Mouse (Mus musculus) c-Kit-positive CD71-negative TER-119-negative erythroid progenitor cells, embryonic 14.5 days (primary cell): ENCODE results near the gene Tm6sf1.

Experiments used
- DNase-seq: peaks from one replicate; pipeline ENCODE4 v3.0.0-alpha.2; 2013; ENCODE audit warnings: low read depth

The Tm6sf1 gene

DNA sequence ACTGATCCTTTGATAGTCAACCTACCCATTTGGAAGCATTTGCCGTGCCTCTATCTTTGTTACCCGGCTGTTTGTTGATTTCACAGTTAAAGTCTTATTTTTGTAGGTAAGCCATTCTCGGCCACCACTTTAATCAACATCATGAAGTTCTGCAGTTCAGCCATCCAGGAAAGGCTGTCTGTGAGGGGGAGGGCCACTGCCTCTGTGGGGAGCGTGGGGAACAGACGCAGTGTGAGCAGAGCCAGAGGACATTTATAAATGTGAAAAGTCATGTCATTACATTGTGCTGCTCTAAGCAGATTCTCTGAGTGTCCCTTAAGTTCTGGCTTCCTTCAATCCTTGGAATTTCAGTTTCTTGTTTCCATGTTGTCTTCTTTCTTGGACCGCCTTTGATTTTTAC, 8.6 kb upstream of the Tm6sf1 start:
- no peak for DNase-seq

DNA sequence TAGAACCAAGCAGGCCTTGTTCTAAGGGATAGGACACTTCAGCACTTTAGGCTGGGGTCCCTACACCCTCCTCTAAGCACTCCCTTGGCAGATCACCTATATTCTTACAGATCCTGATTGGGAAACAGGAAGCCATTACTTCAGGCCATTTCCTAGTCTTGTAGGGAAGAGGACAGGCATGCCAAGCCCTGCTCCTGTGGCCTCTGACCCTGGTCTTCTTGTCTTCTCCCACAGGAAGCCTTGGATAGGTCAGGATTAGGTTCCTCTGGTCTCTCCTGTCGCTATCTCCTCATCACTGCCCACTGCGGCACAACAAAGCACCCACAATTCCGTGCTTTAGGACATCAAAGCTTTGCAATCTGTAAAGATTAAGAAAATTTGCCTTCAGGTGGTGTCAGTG, 7.1 kb upstream of the Tm6sf1 start:
- no peak for DNase-seq

DNA sequence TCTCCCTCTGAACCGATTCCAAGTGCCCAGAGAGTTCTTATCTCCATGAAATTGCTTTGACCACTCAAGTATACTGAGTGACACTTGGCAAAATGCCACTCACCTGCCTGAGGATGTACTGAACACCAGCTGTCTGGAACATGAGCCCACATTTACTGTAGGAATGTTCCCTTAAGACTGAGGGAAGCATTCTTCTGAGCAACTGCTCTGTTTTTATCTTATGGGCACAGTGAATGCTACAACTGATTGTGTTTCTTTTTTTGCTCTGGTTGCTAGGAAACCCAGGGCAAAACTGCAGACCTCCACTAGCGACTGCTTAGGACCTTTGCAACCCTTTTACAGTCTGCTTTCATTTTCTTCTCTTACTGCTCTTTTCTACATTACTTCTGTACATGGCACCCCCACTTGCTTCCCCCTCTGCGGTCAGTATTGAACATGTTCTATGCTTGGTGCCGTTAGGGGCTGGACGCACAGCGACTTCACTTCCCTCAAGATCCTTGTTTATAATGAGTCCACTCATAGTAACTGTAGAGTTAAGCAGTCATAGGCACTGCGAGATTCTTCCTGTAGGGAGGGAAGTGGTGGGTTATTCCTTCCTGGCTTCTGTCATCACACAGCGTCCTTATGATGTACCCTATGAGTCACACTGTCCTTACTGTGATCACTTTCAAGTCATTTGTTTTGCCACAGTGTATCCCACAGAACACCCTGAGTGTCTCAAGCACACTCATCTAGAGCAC, 4.1 kb upstream of the Tm6sf1 start:
- no peak for DNase-seq

DNA sequence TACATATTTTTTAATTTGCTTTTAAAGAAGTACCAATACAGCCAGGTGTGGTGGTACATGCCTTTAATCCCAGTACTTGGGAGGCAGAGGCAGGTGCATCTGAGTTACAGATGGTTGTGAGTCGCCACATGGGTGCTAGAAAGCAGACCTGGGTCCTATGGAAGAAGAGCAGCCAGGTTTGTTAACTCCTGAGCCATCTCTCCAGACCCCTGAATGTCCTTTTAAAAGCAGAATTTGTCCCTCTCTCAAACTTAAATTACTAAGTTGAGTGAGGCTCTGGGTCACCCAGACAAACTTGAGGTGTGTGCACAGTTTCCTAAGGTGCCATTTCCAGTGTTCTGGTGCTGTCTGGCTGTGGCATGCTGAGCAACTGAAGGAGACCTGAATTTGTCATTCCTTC, 3.1 kb upstream of the Tm6sf1 start, which contains the start of gene Gm10160:
Gene Gm10160 (minus strand): TSS at position 101 of the 400 bp plus-strand sequence.
- DNase-seq = no peak

DNA sequence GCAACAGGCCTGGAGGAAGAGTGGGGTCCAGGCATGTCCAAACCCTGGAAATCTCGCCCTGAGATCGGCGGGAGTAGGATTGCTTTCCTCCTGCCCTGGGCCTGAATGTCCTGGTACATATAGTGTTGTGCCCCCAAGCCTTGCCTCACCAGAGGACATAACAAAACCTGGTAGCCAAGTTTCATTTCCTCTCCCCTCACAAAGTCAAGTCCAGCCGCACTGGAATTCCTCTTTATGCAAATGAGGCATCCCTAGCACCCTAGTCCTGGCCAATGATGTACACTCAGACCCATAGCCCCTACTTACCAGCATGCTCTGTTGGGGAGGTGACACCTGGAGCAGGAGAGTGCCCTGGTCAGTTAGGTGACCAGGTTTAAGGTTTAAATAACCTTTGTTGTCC, 2.6 kb upstream of the Tm6sf1 start:
- DNase-seq = no peak

DNA sequence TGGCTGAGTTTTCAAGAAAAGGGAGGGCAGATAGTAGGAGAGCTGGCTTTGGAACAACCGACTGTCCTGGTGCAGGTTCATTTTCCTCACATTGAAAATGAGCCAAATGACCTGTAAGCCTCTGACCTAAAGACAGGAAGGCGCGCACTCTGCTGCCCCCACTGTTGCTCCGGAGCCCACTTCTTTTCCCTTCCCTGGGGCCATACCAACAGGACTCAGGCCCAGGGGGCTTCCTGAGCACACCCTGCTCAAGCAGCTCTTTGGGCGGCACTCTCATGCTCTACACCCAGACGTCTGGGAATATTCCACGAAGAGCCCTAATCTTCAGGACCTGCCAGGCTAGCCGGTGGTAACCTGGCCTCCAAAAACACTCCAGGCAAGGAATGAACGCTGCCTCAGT, 565 bp upstream of the Tm6sf1 start:
- no peak for DNase-seq

DNA sequence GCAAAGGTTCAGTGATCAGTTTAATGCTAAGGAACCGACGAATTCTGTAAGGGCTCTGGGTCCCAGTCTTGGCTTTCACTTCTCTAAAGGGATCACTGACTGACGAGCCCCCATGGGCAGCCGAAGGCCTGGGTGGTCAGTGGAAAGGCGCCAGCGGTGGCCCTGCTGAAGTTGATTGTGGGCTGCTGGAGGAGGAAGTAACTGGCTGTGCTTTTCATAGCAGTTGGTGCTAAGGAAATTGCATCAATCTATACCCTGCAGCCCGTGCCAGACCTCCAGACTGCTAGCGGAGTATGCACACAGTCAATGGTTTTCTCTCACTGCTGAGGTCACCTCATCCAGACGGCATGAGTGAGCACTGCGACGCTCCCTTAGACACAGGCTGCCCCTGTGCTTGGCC, 1.3 kb downstream of the Tm6sf1 start:
- peak; percentile 43 for DNase-seq

DNA sequence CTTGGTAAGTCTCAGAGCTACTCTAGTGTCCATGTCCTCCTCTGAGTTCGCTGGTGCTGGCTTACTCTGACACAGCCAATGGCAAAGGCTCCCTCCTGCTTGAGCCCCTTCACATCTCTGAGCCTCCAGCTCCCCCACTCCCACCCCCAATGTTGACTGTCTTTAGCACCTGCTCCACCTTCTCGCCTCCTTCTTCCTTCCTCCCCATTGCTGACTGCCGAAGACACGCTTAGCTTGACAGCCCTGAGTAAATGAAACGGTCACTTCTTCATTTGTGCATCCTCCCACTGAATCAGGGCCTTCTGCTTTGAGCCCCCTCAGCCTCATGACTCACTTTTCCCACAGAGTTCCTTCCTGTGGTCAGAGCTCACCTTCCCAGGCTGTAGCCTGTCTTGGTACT, 2.2 kb downstream of the Tm6sf1 start:
- DNase-seq = peak; percentile 38

DNA sequence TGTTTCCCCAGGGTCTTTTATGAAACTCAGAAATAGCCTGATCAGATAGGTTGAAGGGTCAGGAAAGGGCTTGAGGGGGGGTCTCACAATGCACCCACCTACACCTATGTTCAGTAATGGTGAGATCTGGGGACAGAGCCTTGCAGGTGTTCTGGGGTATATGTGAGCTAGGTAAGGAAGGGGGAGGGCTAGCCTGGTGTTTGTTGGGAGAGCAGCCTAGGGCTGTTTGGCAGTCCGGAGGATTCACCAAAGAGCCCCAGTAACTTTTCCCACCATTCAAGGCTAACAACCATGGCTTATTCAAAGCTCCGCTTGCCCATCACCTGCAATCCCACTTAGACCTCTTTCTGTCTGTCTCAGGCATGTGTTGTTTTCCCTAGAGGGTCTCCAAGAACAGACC, 2.7 kb downstream of the Tm6sf1 start:
- no peak for DNase-seq

DNA sequence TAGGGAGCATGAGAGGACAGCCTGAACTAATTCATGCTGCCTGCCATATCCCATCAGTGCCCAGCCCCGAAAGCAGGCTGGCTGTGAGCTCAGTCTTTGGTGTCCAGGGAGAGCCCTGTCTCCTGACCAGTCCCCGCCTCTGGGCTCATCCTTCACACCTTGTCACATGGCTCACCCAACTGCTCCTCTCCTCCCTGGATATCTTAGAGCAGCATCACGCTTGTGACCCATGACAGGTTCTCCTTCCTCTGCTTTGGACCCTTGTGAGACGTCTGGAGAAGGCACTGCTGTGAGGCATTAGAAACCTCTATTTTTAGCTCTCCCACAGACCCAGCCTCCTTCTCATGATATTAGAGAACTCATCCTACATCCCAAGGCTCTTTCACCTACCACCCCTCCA, 3.1 kb downstream of the Tm6sf1 start:
- DNase-seq = no peak

DNA sequence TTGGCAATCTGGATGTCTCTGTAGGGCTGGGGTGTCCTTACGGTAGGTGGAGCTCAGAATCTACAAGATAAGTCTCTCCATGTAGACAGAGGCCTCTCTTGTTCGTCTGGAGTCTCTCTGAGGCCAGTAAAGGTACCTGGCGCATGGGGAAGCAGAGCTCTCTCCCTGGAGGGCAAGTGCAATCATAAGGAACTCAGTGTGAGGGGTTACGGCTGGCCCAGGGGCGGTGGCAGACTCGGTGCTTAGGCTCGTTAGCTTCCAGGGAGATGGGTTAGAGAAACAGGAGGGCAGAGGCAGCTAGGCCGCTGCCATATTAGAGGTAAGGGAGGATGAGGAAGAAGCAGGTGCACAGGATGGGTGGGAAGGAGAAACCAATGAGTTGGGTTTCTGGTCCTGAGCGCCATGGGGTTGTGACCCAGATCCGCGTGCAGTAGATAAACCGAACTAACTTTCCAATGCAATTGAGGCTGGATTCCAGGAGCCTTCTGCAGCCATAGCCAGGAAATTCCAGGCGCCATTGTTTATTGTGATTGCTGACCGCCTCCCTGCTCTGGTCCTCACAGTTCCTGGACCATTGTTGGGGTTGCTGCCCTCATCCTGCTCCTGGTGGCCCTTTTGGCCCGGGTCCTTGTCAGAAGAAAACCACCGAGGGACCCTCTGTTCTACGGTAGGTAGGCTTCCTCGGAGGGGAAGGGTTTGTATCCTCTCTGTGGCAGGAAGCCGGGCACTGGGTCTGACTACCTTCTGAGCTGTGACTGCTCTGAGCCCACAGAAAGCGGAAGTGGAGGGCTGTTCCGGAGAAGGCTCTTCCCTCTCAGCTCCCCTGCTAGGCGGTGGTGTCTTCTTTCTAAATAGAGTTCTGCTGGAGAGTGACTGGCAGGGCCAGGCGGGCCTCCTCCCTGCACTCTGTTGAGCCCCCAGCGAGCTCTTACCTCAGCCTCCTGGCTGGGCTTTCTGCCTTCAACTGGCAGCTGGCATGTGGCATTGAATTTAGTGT, 4.1 kb downstream of the Tm6sf1 start:
- DNase-seq = peak; percentile 58

DNA sequence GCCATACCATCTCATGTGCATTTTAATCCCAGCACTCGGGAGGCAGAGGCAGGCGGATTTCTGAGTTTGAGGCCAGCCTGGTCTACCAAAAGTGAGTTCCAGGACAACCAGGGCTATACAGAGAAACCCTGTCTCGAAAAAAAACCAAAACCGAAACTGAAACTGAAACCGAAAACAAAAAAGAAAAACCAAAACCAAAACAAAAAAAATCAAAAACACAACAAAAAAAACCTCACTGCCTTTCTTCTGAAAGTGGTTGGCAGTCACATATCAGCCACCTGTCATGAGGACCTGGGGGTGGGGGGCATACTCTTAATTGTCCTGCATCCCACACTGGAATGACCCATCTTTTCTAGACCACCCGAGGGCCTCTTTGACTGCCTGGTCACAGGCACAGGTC, 5.8 kb downstream of the Tm6sf1 start:
- no peak for DNase-seq

DNA sequence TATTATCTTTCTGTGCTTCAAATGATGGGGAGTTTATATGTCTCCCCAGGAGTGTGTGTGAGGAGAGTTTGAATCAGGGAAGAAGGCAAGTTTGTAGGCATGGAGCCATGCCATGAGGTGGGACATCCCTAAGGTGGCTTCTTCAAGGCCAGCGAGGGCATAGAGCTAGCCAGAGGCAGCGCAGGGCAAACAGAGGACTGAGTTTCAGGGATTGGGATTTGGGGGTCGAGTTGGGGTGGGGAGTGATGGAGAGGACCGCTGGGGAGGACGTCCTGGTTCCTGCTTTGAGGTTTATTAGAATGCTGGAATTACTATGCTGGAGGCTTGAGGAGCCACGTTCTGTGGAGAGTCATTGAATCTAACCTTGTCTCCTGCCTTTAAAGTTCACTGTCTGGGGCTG, 7.1 kb downstream of the Tm6sf1 start:
- DNase-seq = no peak

DNA sequence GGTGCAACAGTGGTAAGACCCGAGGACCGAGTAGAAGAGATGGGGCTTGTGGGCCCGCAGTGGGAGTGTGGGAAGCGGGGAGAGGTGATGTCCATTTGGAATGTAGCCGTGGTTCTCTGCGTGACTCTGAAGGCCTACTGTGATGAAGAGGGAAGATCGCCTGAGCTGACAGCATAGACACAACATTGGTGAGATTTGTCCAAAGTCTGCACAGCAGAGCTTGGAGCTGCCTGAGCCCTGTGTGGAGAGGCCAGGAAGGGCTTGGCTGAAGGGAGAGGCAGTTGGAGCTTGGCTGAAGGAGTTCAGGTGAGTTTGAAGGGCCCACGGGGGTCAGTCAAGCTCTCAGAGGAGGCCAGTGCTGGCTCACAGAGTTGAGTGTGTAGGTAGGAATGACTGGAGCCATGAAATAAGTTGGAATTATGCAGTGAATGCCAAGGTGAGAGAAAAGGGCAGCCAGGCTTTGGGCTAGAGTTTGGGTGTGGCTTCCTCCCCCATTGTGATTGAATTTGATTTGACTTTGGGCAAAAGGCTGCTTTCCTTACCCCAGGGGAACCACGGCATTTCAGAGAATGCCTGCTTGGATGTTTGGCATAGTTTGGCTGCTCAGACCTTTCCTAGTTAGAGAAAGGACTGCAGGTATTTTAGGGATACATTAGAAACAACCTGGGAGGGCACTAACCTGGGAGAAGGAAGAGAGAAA, 8.6 kb downstream of the Tm6sf1 start:
- no peak for DNase-seq

DNA sequence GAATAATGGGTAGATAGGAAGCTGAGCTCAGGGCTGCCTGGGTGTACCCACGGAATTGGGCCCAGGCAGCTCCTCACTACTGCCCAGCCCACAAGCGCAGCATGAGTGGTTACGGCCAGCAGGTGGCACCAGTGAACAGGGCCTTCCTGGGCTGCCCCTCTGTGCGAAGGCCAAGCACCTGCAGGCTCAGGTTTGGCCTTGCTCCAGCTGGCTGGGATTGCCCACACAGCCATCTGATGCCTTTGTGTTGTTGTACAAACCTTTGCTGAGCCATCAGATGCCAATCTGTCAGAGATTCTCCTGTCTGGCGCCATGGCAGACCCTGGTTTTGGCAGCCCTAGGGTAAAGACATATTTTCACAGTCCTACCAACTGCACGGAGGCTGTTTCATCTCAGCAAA, 9.4 kb downstream of the Tm6sf1 start:
- DNase-seq = peak; percentile 45

DNA sequence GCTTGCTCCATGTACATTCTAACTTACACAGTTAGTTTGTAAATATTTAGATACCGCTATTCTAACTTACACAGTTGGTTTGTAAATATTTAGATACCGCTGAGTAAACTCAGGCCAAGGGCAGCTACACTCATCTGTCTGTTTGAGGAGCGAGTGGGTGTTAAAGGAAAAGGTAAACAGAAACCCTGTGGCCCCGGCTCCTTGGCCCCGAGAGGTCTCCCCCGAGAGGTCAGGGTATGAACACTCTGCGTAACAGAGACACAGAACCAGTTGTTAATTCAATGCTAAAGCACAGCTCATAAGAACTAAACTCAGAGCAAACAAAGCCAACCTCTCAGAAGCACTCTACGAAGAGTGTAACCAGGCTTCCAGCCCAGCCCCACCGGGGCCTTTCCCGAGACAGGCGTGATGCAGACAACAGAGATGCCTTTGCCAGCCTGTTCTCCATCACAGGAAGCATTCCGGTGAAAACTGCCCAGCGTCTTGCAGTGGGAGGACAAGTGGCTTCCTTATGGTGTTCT, 13.8 kb downstream of the Tm6sf1 start:
- DNase-seq = no peak

DNA sequence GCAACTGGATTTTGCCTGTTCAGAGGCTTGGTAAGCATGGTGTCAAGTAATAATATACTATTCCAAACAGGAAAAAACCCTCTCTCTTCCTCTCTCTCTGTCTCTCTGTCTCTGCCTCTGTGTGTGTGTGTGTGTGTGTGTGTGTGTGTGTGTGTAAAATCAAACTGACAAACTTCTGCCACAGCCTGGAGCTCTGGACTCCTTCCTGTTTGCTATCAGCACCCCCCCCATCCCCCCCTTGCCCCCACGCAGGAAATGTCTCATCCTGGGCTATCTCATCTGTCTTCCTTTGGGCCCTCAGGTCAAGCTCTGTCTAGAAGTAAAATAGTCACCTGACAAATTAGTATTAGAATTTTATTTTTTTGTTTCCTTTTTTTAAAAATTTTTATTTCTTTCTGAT, 15.0 kb downstream of the Tm6sf1 start:
- DNase-seq = no peak

DNA sequence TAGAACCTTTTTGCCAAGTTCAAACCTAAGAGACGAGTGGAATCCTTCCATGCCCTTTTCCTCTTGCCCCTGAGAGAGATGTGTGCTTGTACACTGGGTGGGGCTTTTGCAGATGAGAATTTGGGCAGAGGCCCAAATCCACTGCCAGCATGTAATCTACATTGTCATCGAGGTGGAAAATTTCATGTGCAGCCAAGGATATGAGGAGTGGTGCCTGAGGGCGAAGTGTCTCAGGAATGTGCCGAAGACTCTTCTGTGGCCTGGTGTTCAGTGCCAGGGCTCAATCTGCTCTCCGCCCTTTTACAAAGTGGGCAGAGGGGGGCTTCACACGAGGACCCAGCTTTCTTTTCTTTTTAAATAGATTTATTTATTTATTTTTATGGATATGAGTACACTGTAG, 15.8 kb downstream of the Tm6sf1 start:
- DNase-seq = no peak

DNA sequence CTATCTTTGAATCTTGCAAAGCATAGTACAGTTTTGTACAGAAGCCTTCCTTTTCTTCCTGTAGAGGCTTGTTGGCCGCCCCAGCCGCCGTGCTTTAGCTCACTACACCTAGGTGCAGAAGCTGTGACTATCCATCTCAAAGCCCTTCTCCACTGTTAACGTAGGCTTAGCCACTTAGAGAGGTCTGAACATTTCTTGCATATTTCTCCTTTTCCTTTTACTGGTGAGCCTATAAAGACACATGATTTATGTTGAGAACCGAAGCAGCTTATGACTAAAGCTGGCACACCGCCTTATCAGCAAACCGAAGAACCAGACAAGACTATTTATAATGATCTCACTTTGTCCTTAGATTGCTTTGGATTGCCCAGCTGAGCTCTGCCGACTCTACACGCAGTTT, 16.6 kb downstream of the Tm6sf1 start:
- no peak for DNase-seq

DNA sequence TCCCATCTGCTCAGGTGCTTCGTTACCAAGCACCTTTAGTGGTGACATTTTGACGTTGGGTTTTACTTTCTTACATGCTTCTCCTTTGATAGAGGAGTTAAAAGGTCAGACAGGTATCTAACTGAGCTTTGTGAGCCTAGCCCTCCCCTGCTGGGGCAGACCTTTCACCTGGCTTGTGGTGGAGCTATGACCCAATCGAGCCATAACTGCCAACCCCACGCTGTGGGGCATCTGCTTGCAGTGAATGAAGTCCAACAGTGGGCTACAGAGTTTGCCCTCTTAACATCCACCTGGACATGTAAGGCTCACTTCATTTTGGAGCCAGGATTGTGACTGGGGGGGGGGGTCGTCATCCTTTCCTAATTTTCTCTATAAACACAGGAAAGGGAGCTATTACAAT, 21.5 kb downstream of the Tm6sf1 start:
- DNase-seq = no peak

DNA sequence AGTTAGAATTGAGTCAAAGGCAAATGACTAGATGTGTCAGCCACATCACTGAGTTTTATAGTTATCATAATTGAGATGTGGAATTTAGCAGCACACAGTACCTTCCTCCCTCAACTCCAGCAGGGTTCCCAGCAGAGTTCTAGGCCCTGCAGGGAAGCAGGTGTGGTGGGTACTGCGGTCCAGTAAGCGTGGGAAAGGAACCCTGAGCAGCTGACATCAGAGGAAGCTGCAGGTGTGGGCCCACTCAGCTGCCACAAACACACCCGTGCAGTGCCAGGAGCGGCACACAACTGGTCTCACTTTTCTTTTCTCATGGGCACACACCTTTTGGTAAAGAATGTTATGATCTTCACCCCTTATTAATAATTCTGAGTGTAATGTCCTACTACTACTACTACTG, 22.0 kb downstream of the Tm6sf1 start:
- no peak for DNase-seq

DNA sequence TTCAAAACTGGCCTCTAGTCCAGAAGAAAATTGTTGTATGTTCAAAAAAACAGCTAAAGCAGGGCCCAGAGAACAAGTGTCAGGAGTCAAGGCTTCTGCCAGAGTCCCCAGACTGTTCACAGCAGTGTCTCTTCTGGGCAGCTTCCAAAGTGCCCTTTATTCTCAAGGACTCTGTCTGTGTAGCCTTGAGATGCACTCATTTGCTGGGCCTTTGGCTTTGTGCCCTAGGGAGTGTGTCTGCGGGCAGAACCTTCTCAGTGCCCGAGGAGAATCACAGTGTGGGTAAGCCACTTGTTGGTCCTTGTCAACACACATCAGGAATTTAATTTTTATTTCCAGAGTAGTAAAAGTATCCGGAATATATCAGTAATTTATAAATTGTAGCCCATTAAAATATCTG, 22.8 kb downstream of the Tm6sf1 start:
- no peak for DNase-seq
